Mouse (Mus musculus): Measurements from ENCODE around the gene Phf21a. TPM values are rescaled to one million over a fixed set of nuclear protein-coding genes. Genes with fewer than 3 reads are reported as not detected.

Gene Phf21a
- total RNA-seq (2023), result 127 TPM

DNA sequence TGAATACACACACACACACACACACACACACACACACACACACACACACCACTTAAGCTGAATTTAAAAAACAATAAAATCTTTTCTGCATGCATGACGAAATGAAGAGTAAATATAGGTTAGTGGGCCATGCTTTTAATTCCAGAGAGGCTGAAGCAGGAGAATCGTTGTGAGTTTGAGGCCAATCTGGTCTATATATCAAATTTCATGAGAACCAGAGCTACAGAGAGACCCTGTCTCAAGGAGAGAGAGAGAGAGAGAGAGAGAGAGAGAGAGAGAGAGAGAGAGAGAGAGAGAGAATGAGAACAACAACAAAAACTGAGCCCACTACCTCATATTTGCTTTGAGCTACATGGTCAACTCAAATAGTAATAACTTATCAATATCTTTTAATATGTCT is at the start of gene Phf21a:
TSS of gene Phf21a (plus strand) at position 301 of the 400 bp plus-strand sequence.

DNA sequence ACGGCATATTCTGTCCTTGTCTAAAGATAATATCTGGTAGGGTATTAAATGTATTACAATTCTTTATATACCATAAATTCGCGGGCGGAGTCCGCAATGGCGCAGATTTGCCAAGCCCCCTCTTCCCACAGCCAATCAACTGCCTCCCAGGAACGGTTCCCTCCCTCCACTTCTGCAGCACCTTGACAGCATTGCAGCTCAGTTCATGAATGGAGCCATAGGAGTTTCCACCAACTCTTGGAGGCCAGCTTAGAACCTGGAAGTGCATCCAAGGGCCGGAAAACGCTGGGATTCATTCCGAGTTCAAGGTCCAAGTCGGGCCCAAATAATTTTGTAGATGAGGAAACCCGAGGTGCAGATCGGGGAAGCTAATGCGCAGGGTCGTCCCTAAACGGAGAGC is 281.6 kb downstream of the Phf21a start, which contains the start of the genes Pex16 and Large2:
TSS of gene Pex16 (plus strand) at position 163 of the 400 bp plus-strand sequence.
TSS of gene Large2 (minus strand) at position 356 of the 400 bp plus-strand sequence.

DNA sequence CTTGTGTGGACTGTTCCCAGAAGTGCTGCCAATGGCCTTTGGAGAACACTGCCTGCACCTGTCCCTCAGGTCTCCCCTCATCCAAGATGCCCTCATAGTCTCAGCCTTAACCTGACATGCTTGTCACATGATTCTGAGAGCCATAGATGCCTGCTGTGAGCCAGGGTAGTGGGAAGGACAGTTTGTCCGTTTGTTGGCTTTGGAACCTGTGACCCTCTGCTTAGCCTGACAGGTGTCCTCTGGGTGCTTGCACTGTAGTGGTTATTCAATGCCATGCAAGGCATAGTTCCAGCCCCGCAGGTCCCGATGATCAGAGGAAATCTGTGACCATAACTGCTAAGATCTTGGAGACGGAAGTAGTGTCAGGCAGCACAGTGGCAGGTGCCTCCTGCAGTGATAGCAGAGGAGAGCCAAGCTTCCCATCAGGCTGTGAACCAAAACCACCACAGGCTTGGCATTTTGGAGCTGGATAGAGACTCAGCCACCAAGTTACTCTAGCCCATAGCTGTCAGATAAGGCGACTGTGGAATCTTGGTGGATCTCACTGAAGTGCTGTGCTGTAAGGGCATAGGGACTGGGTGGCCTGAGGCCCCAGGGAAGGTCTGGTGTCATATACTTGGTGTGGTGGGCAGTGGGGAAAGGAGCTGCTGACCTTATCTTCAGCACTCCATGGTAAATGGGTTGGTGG is 289.1 kb downstream of the Phf21a start, which contains the start of gene 1700029I15Rik:
TSS of gene 1700029I15Rik (plus strand) at position 638 of the 688 bp plus-strand sequence.

DNA sequence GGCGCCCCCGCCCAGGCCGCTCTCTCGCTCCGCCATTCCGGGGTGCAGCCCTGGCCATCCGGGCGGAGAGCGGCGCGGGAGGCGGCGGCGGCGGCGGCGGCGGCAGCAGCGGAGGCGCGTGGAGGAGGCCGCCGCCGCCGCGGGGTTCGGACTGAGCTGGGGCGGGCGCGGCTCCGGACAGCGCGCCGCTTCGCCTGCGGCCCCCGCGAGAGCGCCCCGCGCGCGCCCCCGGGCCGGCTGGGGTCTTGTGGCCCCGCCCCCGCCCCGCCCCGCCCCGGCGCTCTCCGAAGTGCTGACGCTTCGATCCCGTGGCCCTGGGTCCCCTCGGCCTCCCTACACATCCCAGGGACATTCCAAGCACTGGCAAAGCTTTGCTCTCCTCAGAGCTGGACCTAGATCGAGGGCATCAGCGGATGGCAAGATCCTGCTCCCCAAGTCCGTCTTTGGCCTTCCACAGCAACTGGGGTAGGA is 308.2 kb downstream of the Phf21a start, which contains the start of gene Mapk8ip1:
TSS of gene Mapk8ip1 (minus strand) at position 173 of the 471 bp plus-strand sequence.

Other genes with a start within 250 kb of the Phf21a start
- 1.4 TPM for gene Chrm4, start 165.9 kb upstream of the Phf21a start, total RNA-seq (2023)
- gene Mdk, start 160.8 kb upstream of the Phf21a start, total RNA-seq (2023), result 3.3 TPM
- gene Gm9821, start 147.4 kb upstream of the Phf21a start, total RNA-seq (2023), result 0.29 TPM
- 329 TPM for gene Dgkz, start 117.3 kb upstream of the Phf21a start, total RNA-seq (2023)
- not detected for gene Creb3l1, start 68.6 kb upstream of the Phf21a start, total RNA-seq (2023)

Data from CD4-positive naive resting alpha-beta T cell, adult 76 days (primary cell).